Mouse (Mus musculus): Measurements from ENCODE around the gene Smc4.
A peak's percentile ranks its signal among the peaks of the same experiment; 100 is the strongest.

Gene Smc4

GRCm38 (mm10) chr3:69004437-69005337 is at the start of gene Smc4, which contains the start of gene Ift80:
Smc4 (plus strand) TSS chr3:69004738.
Ift80 (minus strand) TSS chr3:69004570.
- peak; percentile 92 for DNase-seq (ENCODE audit: low read depth)

DNA sequence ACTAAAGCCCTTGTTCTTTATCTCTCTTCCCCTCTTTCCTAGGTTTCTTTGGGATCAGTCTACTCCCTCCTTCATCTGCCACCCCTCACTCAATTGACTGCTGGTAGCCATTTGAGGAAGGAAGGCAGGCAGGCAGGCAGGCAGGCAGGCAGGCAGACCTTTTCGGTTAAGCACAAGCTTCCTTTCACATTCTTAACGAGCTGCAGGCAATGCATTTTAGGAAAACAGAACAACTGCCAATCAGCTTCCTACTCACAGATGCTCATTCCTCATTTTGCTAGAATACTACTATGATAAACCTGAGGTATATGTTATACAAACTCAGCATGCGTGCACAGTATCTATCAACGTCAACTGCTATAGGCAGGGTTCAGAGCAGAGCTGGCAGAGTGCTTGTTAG is 48.1 kb upstream of the Smc4 start:
- DNase-seq (ENCODE audit: low read depth): no peak

DNA sequence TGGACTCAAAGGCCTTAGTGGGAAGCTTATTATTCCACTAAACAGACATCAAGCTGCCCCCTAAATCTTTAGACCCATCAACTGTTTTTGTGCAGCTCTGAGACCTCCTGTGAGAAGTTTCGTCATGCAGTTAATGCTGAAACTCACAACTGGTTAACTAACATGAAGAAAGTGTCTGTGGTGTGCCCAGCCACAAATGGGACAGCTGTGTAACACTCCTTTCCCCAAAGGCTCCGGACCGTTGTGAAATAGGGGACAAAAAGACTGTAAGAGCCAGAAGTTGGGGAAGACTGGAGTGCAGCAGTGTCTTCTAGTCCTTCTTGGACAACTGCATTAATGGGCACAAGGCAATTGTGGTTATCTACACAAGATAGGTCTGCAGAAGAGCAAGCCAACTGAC is 47.1 kb upstream of the Smc4 start:
- DNase-seq (ENCODE audit: low read depth): no peak

GRCm38 (mm10) chr3:68964682-68965081 is 39.9 kb upstream of the Smc4 start:
- no peak for DNase-seq (ENCODE audit: low read depth)

- no peak for DNase-seq (ENCODE audit: low read depth)
These were observed 37.8 kb upstream of the Smc4 start for GRCm38 (mm10) chr3:68966527-68967285.

GRCm38 (mm10) chr3:68967404-68967803 is 37.1 kb upstream of the Smc4 start:
- DNase-seq (ENCODE audit: low read depth): no peak

- no peak for DNase-seq (ENCODE audit: low read depth)
These were observed 35.4 kb upstream of the Smc4 start for GRCm38 (mm10) chr3:68969091-68969590.

DNA sequence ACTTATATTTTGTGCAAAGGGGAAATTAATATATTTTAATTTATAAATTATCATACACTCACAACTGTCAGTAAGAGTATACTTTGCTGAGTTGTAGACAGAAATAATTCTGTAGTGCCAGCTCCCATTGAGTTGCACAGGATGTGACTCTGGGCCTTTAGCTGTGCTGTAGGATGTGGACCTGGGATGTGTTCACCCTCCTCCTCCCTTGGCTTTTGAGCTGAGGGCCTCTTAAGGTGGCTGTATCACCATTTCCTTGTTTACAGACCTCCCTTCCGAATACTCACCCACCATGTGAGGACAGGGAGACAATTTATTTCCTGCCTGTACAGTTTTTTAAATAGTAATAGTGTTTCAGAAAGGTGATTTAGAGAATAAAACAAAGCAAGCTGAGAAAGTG is 31.0 kb upstream of the Smc4 start:
- no peak for DNase-seq (ENCODE audit: low read depth)

DNA sequence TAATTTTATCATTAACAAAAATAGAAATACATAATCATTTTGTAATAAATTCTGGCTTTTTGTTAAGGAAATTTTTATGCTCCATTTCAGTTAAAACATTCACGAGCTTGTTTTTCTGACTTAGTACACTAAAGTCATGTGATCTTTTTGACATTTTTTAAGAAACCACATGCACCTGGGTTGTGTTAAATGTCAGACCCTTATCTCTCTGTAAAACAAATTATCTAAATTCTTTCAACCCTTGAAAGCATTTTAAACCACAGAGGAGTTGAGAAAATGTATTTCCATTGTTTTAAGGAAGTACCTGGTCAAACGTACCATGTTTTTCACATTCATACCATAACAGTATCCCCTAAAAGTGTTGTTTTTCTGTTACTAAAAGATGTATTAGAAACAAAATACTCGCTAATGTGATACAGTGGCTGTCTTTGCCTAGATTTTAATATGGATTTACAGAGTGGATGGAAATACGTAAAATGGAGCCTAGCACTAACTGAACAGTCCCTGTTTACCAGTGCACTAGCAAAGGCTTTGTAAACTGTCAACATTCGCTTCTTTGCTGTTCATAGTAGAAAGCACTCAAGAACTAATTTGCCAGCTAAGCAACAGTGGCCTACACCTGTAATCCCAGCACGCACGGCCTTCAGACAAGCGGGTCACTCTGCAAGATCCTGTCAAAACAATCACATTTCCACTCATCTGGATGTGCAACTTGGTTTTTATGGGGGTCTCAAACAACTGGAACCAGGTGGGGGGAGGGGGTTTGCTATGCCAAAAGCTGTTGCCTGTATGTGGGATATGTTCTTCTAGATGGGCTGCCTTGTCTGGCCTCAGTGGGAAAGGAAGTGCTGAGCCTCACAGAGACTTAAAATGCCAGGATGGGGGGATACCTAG is 29.7 kb upstream of the Smc4 start:
- DNase-seq (ENCODE audit: low read depth): no peak

- no peak for DNase-seq (ENCODE audit: low read depth)
These were observed 28.7 kb upstream of the Smc4 start for GRCm38 (mm10) chr3:68975533-68976490.

DNA sequence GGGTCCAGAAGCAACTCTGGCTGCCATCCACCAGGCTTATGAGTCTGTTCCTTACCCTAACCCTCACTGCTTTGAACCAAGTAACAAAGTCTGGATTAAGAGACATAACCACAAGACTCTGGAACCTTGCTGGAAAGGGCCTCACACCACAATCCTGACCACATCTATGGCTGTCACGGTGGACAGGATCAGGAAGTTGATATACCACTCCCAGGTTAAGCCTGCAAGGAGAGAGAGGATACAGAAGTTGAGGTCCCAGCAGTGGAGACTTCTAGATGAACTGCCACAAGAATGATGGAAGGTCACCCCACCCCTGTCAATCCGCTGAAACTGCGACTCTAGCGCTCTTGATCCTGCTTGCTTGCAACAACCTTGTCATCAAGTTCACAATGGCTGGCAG is 26.8 kb upstream of the Smc4 start:
- DNase-seq (ENCODE audit: low read depth): no peak

- DNase-seq (ENCODE audit: low read depth): no peak
These were observed 25.4 kb upstream of the Smc4 start for GRCm38 (mm10) chr3:68979187-68979586.

- DNase-seq (ENCODE audit: low read depth): no peak
These were observed 23.6 kb upstream of the Smc4 start for GRCm38 (mm10) chr3:68980898-68981297.

DNA sequence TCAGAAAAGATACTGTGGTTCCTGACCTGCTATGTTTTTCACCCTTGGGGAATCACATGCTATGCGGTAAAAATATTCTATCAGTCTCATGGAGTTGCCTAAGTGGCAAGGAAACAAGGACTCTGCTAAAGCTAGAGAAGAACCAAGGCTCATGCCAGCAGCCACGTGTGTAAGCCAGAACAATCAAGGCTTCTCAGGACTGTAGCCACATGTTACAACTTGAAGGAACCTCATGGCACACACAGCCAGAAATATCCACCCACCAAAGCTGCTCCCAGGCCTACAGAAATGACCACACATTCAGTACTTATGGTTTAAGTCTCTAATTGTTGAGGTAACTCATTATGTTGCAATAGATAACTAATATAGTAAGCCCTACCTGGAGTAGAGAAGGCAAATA is 18.0 kb upstream of the Smc4 start:
- DNase-seq (ENCODE audit: low read depth): no peak

DNA sequence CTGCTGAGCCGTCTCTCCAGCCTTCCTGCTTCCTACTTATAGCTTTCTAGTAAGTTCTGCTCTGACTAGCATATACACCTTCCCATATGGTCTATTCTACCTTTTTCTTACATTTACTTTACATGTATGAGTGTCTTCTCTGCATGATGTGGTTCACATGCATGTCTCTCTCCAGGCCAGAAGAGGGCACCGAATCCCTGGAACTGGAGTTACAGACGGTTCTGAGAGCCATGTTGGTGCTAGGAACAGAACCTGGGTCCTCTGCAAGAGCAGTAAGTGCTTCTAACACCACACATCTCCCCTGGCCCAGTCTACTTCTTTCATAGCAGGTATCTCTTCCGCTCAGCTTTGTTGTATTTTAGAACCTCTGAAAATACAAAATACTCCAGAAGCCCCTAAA is 1.8 kb upstream of the Smc4 start:
- no peak for DNase-seq (ENCODE audit: low read depth)

GRCm38 (mm10) chr3:69004055-69004436 is 492 bp upstream of the Smc4 start:
- DNase-seq (ENCODE audit: low read depth): no peak

DNA sequence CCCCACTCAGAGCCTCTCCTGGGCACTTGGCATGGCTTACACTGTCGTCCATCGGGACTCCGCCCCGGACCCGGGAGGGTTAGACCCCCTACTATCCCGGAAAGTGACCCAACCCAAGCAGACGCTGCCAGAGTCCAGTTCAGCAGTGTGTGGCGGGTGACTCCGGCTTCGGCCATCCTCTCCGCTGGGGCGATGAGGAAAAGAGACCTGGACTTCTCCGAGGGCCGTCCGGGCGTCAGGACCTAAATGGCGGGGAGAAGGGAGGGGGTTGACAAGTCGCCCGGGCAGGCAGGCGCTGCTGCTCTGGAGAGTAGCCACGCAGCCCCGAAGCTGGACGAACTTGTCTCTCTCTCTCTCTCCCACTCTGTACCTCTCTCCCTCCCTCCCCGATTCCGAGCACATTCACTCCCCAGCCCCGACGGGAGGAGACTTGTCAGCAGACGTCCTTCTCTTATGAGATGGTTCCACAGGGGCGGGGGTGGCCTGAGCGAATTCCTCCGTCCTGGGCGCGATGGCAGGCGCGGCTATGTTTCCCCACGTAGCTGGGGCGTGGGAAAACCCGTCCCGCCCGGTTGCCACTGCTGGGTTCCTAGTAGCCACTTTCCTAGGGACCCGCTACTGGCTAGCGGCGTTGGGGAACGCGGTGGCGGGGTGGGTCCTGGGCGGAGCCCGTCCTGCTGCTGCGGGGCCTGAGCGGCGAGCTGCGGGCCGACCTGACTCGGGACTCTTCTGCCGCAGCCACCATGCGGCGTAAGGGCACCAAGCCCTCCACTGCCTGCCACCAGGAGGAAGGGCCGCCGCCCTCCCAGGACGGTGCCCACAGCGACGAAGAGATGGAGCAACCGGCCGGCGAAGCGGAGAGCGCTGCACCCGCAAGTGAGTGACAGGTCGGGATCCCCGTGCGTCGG is 1.1 kb downstream of the Smc4 start:
- peak; percentile 31 for DNase-seq (ENCODE audit: low read depth)

DNA sequence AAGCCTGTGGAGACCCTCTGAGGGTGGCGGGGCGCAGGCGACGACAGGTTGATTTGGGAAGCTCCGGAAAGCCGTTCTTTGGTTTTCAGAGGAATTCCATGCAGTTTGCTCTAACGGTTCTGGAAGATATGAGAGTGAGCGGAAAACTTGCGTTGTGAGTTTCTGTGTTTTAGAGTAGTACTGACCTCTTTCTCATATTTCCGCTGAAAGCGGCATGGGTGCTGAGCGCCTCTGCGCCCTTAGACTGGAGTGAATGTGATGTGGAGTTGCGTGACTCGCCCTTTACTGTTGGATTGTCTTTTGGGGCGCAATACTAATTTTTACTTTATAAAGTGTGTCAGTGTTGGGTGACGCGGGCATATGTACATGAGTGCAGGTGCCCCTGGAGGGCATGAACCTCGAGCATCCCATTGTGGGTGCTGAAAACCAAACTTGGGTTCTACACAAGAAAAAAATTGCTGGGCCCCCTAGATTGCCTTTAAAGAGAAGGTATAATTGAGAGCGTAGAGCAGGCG is 1.8 kb downstream of the Smc4 start:
- no peak for DNase-seq (ENCODE audit: low read depth)

- peak; percentile 20 for DNase-seq (ENCODE audit: low read depth)
These were observed 4.3 kb downstream of the Smc4 start for GRCm38 (mm10) chr3:69008873-69009272.

- DNase-seq (ENCODE audit: low read depth): no peak
These were observed 12.6 kb downstream of the Smc4 start for GRCm38 (mm10) chr3:69017181-69017580.

All from fibroblast of lung, adult 2 months (primary cell).